Mouse (Mus musculus) limb, embryonic 13.5 days (tissue): ENCODE results near the gene Nrp1. TPM values are rescaled to one million over a fixed set of nuclear protein-coding genes. Genes with fewer than 3 reads are reported as not detected.

Experiments used
- ATAC-seq: fragments of 200-750 bp; cut with Nextera tagmentation; 2 replicates; pipeline ENCODE4 v1.8.0; 2017; ENCODE audit warnings: low read depth, moderate number of reproducible peaks, moderate TSS enrichment; ENCODE audit not compliant: low FRiP score
- H3K27ac ChIP-seq: fragments of 300-500 bp; sonication (generic); 2 replicates; pipeline ENCODE4 v1.5.1; 2015; ENCODE audit warnings: inconsistent platforms, mild to moderate bottlenecking, moderate library complexity
- H3K27me3 ChIP-seq: fragments of 300-500 bp; sonication (generic); 2 replicates; pipeline ENCODE4 v1.6.1; 2015; ENCODE audit warnings: mild to moderate bottlenecking, inconsistent platforms
- H3K36me3 ChIP-seq: fragments of 300-500 bp; sonication (generic); 2 replicates; pipeline ENCODE4 v1.6.1; 2015; ENCODE audit warnings: inconsistent platforms, mild to moderate bottlenecking, moderate library complexity
- H3K4me1 ChIP-seq: fragments of 300-500 bp; sonication (generic); 2 replicates; pipeline ENCODE4 v1.6.1; 2015; ENCODE audit warnings: inconsistent platforms
- H3K4me2 ChIP-seq: fragments of 300-500 bp; sonication (generic); replicated peaks from 2 replicates; pipeline ENCODE4 v1.6.1; 2015; ENCODE audit warnings: inconsistent platforms, mild to moderate bottlenecking, moderate library complexity
- H3K4me3 ChIP-seq: fragments of 300-500 bp; sonication (generic); 2 replicates; pipeline ENCODE4 v1.5.1; 2015; ENCODE audit warnings: moderate library complexity, mild to moderate bottlenecking, inconsistent platforms
- H3K9ac ChIP-seq: fragments of 300-500 bp; sonication (generic); 2 replicates; pipeline ENCODE4 v1.6.1; 2015; ENCODE audit warnings: mild to moderate bottlenecking, inconsistent platforms
- H3K9me3 ChIP-seq: fragments of 300-500 bp; sonication (generic); 2 replicates; pipeline ENCODE4 v1.6.1; 2016; ENCODE audit warnings: inconsistent platforms
- WGBS: fragments of 180-500 bp; shearing (Covaris S2); methylation state at CpG from one replicate; pipeline ENCODE4 v1.1.7; 2015; 5-methylcytosine and 5-hydroxymethylcytosine counted together
- polyA plus RNA-seq: library from polyadenylated mRNA; unstranded; fragments of >200 nt; fragmentation: Nextera tagmentation; extraction: Ambion mirVana; gene quantifications from 2 replicates; pipeline ENCODE4 v1.2.1, GENCODE M21; 2015

The Nrp1 gene
- 69.2 and 71.4 TPM in 2 replicates for polyA plus RNA-seq

- Histone ChIP-seq H3K27me3 (peaks cover 27% of the 10 kb centered on the region), H3K4me3 (peak within 1 kb of the TSS; percentile 76), H3K9ac (peak within 1 kb of the TSS; percentile 88), H3K4me2 (peak within 1 kb of the TSS; percentile 99), H3K9me3 (no peaks in the 10 kb centered on the region), H3K36me3 (no peaks in the 10 kb centered on the region), H3K4me1 (peaks cover 26% of the 10 kb centered on the region), H3K27ac (peak within 1 kb of the TSS; percentile 90)
- WGBS, result under 1% methylated on average over 21 of the region's 21 CpGs
- ATAC-seq, result no peak
Observed at GRCm38 (mm10) chr8:128358406-128358755, at the start of gene Nrp1. Nrp1 (plus strand) TSS chr8:128358604.

GRCm38 (mm10) chr8:128320797-128321196, 37.6 kb upstream of the Nrp1 start:
- no peak overlapping the region for H3K4me2 ChIP-seq
- H3K4me3 ChIP-seq, result no peak overlapping the region
- no peaks in the 10 kb centered on the region for H3K9me3 ChIP-seq
- WGBS, result 93% methylated on average over 2 of the region's 2 CpGs
- H3K9ac ChIP-seq, result no peak overlapping the region
- H3K27me3 ChIP-seq, result peaks cover 7% of the 10 kb centered on the region; the same call in 1 of the 2 replicates
- no peaks in the 10 kb centered on the region for H3K36me3 ChIP-seq
- no peak overlapping the region for H3K27ac ChIP-seq
- H3K4me1 ChIP-seq, result no peaks in the 10 kb centered on the region
- ATAC-seq, result no peak

GRCm38 (mm10) chr8:128327281-128327680, 31.1 kb upstream of the Nrp1 start:
- Histone ChIP-seq H3K4me3 (no peak overlapping the region), H3K27ac (no peak overlapping the region), H3K27me3 (peaks cover 17% of the 10 kb centered on the region), H3K4me1 (peaks cover 14% of the 10 kb centered on the region), H3K4me2 (no peak overlapping the region), H3K9ac (no peak overlapping the region), H3K9me3 (no peaks in the 10 kb centered on the region), H3K36me3 (no peaks in the 10 kb centered on the region)
- WGBS, result 64% methylated on average over 1 of the region's 1 CpGs
- no peak for ATAC-seq

- H3K27me3 ChIP-seq, result peaks cover 19% of the 10 kb centered on the region
- H3K4me2 ChIP-seq, result no peak overlapping the region
- H3K27ac ChIP-seq, result no peak overlapping the region
- no peaks in the 10 kb centered on the region for H3K36me3 ChIP-seq
- no peaks in the 10 kb centered on the region for H3K9me3 ChIP-seq
- ATAC-seq, result no peak
- WGBS, result 22% methylated on average over 2 of the region's 2 CpGs
- no peak overlapping the region for H3K9ac ChIP-seq
- H3K4me3 ChIP-seq, result no peak overlapping the region
- peaks cover 14% of the 10 kb centered on the region for H3K4me1 ChIP-seq
Observed at GRCm38 (mm10) chr8:128327922-128328321, 30.5 kb upstream of the Nrp1 start.

- Histone ChIP-seq H3K27me3 (peaks cover 17% of the 10 kb centered on the region), H3K36me3 (no peaks in the 10 kb centered on the region), H3K9ac (no peak overlapping the region), H3K4me2 (no peak overlapping the region), H3K9me3 (no peaks in the 10 kb centered on the region), H3K4me3 (no peak overlapping the region), H3K27ac (no peak overlapping the region), H3K4me1 (peaks cover 14% of the 10 kb centered on the region)
- WGBS, result 87% methylated on average over 3 of the region's 3 CpGs
- ATAC-seq, result no peak
Observed at GRCm38 (mm10) chr8:128329502-128329901, 28.9 kb upstream of the Nrp1 start.

DNA sequence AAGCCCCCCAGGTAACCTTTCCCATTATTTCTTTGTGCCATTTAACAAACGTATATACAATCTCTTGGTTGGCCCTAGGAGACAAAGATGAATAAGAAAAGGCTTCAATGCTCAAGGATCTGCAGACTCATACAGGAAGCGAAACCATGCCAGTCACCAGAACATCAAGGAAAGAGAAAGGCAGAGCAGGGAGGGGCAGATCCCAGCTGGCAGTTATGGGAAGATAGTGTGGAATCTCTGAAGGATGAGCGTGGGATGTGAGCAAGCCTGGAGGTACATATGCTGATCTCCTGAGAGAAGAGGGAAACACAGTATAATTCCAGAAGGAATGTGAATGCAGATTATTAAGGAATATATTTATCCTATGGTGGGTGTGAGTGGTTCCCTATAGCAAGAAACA, 22.4 kb upstream of the Nrp1 start:
- WGBS, result 79% methylated on average over 3 of the region's 3 CpGs
- ATAC-seq, result no peak

GRCm38 (mm10) chr8:128338951-128339350, 19.5 kb upstream of the Nrp1 start:
- H3K9me3 ChIP-seq, result no peaks in the 10 kb centered on the region
- H3K4me1 ChIP-seq, result no peaks in the 10 kb centered on the region
- no peak overlapping the region for H3K4me3 ChIP-seq
- no peak for ATAC-seq
- H3K4me2 ChIP-seq, result no peak overlapping the region
- H3K9ac ChIP-seq, result no peak overlapping the region
- no peaks in the 10 kb centered on the region for H3K27me3 ChIP-seq
- H3K27ac ChIP-seq, result no peak overlapping the region
- H3K36me3 ChIP-seq, result no peaks in the 10 kb centered on the region

More for the DNA sequence above, 22.4 kb upstream of the Nrp1 start:
- H3K27me3 ChIP-seq, result peaks cover 8% of the 10 kb centered on the region; the same call in 1 of the 2 replicates
- no peaks in the 10 kb centered on the region for H3K4me1 ChIP-seq
- no peak overlapping the region for H3K4me3 ChIP-seq
- no peak overlapping the region for H3K27ac ChIP-seq
- no peak overlapping the region for H3K4me2 ChIP-seq
- H3K9me3 ChIP-seq, result no peaks in the 10 kb centered on the region
- H3K36me3 ChIP-seq, result no peaks in the 10 kb centered on the region
- no peak overlapping the region for H3K9ac ChIP-seq

DNA sequence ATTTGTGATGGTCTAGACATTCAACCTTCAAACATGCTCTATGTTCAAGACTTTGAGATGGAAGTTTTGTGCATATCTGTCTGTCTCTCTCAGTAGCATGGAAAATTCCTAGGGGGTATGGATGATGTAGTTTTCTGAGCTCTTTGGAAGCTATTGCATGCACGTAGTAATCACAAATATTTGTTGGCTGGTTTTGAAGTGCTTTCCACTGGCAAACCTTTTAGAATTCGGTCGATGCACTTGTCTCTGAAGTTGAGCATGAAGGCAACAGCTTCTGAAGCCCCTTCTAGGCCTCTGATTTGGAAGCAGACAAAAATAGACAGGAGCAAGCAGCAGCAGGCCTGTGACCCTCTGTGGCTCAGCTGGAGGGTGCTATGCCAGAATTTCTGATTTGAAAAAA, 18.9 kb upstream of the Nrp1 start:
- Histone ChIP-seq H3K36me3 (no peaks in the 10 kb centered on the region), H3K9ac (no peak overlapping the region), H3K27me3 (no peaks in the 10 kb centered on the region), H3K4me3 (no peak overlapping the region), H3K4me1 (no peaks in the 10 kb centered on the region), H3K27ac (no peak overlapping the region), H3K9me3 (no peaks in the 10 kb centered on the region), H3K4me2 (no peak overlapping the region)
- WGBS, result 89% methylated on average over 3 of the region's 3 CpGs
- no peak for ATAC-seq

DNA sequence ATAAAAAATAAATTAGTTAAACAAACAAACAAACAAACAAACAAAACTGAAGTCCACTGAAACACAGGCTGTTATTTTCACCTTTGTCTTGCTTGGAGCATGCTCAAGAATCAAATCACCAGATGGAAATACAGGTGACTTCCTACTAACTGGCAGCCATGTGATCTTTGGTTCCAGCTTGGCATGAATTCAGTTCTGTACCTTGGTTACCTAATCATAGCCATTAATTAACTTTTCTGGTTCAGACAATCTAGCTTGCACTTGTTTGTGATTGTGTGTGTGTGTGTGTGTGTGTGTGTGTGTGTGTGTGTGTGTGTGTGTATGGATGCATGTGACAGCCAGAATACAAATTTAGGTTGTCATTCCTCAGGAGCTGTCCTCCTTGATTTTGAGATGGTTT, 8.0 kb upstream of the Nrp1 start:
- Histone ChIP-seq H3K9me3 (no peaks in the 10 kb centered on the region), H3K36me3 (no peaks in the 10 kb centered on the region), H3K4me1 (no peaks in the 10 kb centered on the region), H3K4me2 (no peak overlapping the region), H3K9ac (no peak overlapping the region), H3K27me3 (peaks cover 4% of the 10 kb centered on the region), H3K4me3 (no peak overlapping the region), H3K27ac (no peak overlapping the region)
- ATAC-seq, result no peak

- no peaks in the 10 kb centered on the region for H3K9me3 ChIP-seq
- H3K4me2 ChIP-seq, result no peak overlapping the region
- H3K4me3 ChIP-seq, result no peak overlapping the region
- H3K9ac ChIP-seq, result no peak overlapping the region
- H3K36me3 ChIP-seq, result no peaks in the 10 kb centered on the region
- H3K4me1 ChIP-seq, result peaks cover 3% of the 10 kb centered on the region; the same call in 1 of the 2 replicates
- ATAC-seq, result no peak
- no peak overlapping the region for H3K27ac ChIP-seq
- H3K27me3 ChIP-seq, result peaks cover 7% of the 10 kb centered on the region
Observed at GRCm38 (mm10) chr8:128351211-128351610, 7.2 kb upstream of the Nrp1 start.

GRCm38 (mm10) chr8:128352821-128353220, 5.6 kb upstream of the Nrp1 start:
- no peak overlapping the region for H3K4me2 ChIP-seq
- ATAC-seq, result no peak
- H3K4me3 ChIP-seq, result no peak overlapping the region
- no peak overlapping the region for H3K9ac ChIP-seq
- H3K4me1 ChIP-seq, result peaks cover 15% of the 10 kb centered on the region
- peaks cover 8% of the 10 kb centered on the region for H3K27me3 ChIP-seq
- 87% methylated on average over 2 of the region's 2 CpGs for WGBS
- H3K36me3 ChIP-seq, result no peaks in the 10 kb centered on the region
- no peak overlapping the region for H3K27ac ChIP-seq
- no peaks in the 10 kb centered on the region for H3K9me3 ChIP-seq

GRCm38 (mm10) chr8:128353999-128354398, 4.4 kb upstream of the Nrp1 start:
- peaks cover 8% of the 10 kb centered on the region for H3K27me3 ChIP-seq
- no peaks in the 10 kb centered on the region for H3K9me3 ChIP-seq
- H3K9ac ChIP-seq, result no peak overlapping the region
- H3K4me1 ChIP-seq, result peaks cover 16% of the 10 kb centered on the region
- WGBS, result 20% methylated on average over 1 of the region's 1 CpGs
- no peak overlapping the region for H3K27ac ChIP-seq
- ATAC-seq, result no peak
- H3K36me3 ChIP-seq, result no peaks in the 10 kb centered on the region
- H3K4me2 ChIP-seq, result no peak overlapping the region
- H3K4me3 ChIP-seq, result no peak overlapping the region

DNA sequence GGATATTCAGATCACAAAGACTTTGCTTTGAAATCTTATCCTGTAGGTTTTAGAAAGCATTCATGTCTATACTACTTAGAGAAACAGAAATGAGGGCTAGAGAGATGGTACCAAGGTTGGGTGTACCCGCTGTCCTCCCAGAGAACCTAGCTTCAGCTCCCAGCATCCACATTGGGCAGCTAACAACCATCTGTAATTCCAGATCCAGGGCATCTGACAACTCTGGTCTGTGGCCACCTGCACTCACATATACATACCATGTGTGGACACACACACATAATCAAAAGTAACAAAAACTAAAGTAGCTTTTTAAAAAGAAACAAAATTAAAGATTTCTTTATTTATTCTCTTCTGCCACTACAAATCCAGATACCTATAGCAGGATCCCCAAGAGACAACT, 3.3 kb upstream of the Nrp1 start:
- H3K4me2 ChIP-seq, result no peak overlapping the region
- H3K9ac ChIP-seq, result no peak overlapping the region
- no peak overlapping the region for H3K27ac ChIP-seq
- H3K4me1 ChIP-seq, result peaks cover 16% of the 10 kb centered on the region
- H3K4me3 ChIP-seq, result no peak overlapping the region
- 93% methylated on average over 1 of the region's 1 CpGs for WGBS
- H3K36me3 ChIP-seq, result no peaks in the 10 kb centered on the region
- no peaks in the 10 kb centered on the region for H3K9me3 ChIP-seq
- no peak for ATAC-seq
- peaks cover 8% of the 10 kb centered on the region for H3K27me3 ChIP-seq
